Comparison of ENCODE assay signal across 7 mouse cellular contexts in the genomic region with DNA sequence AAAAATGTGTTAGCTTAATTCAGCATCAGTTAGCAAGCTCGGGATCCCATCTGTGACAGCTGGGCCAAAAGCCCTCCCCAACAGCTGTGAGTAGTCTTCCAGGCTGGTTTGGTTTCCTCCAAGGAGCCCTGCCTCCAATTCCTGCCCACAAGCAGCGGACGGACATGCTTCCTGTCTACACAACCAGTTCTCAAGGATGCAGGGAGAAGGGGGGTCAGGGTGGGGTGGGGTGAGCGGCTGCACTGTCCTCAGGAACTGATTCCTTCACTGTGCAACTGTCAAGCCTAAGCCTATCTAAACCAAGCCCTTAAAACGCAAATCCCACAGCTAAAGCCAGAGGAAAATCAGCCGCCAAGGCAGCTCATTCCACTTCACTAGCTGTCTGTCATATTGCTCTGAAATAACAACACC. TPM values are rescaled to one million over a fixed set of nuclear protein-coding genes. Genes with fewer than 3 reads are reported as not detected.
DNase-seq lines count a peak whose midpoint lies in the region; ATAC-seq and TF ChIP-seq lines count a peak whose summit lies in the region.

No protein-coding gene starts in this region.

- H3K9ac ChIP-seq in hindbrain, postnatal 0 days (replicated peaks; ENCODE audit: low read length), result peak overlapping the region; percentile 97

- H3K4me3 ChIP-seq in hindbrain, postnatal 0 days (ENCODE audit: low read length), result peak overlapping the region; percentile 96
- H3K4me3 ChIP-seq in left cerebral cortex, adult 2 months, result peak overlapping the region; percentile 92

- H3K36me3 ChIP-seq in hindbrain, postnatal 0 days (ENCODE audit: insufficient read depth, low read length), result no peaks in the 10 kb centered on the region

- no peak for TF ChIP-seq CTCF in hindbrain, postnatal 0 days (IDR thresholded peaks at IDR 0.05; ENCODE audit: low read depth)
- TF ChIP-seq CTCF in left cerebral cortex, adult 2 months (IDR thresholded peaks at IDR 0.05), result no peak

- no peak for ATAC-seq in hindbrain, postnatal 0 days

- peak overlapping the region; percentile 85 for H3K4me2 ChIP-seq in hindbrain, postnatal 0 days (ENCODE audit: low read depth, low read length)

- H3K27ac ChIP-seq in hindbrain, postnatal 0 days, result peak overlapping the region; percentile 93
- H3K27ac ChIP-seq in left cerebral cortex, adult 2 months, result peak overlapping the region; percentile 97

- no peaks in the 10 kb centered on the region for H3K27me3 ChIP-seq in hindbrain, postnatal 0 days (ENCODE audit: insufficient read depth, low read length)

- intact Hi-C loops in left cerebral cortex, adult 2 months (cut with DNase I), result loop anchor here (2.0 to 5.0 kb wide), 4 partner anchors 64 to 168 kb away; partner anchors contain the start of genes Farp2 and Ing5

- no peaks in the 10 kb centered on the region for H3K9me3 ChIP-seq in hindbrain, postnatal 0 days (ENCODE audit: low read length)

- peak; percentile 35 for DNase-seq in Muller cell, postnatal 12 days (ENCODE audit: inconsistent ontology term)
- DNase-seq in cerebellum, adult 9-10 months, result peak; percentile 49
- peak; percentile 32 for DNase-seq in gastrocnemius, adult 18-20 months (ENCODE audit: low spot score)
- peak; percentile 49 for DNase-seq in hindbrain, postnatal 0 days (ENCODE audit: low spot score)
- DNase-seq in left cerebral cortex, adult 2 months (ENCODE audit: extremely low spot score in 1 of 2, low spot score in 2 of 2), result peak; percentile 39 to 49
- peak; percentile 77 for DNase-seq in lung, postnatal 36 days
- peak; percentile 56 to 59 for DNase-seq in right cerebral cortex, postnatal 36 days (ENCODE audit: low spot score in 2 of 2)

- H3K4me1 ChIP-seq in hindbrain, postnatal 0 days (ENCODE audit: insufficient read depth, low read length), result peaks cover 13% of the 10 kb centered on the region

- WGBS in hindbrain, postnatal 0 days, result 4% methylated on average over 6 of the region's 6 CpGs

RNA-seq across cellular contexts. Expression of gene Stk25, which starts 24.0 kb away (rescaled TPM):
- total RNA-seq in gastrocnemius, adult 18-20 months (2021), result 10 to 100 TPM; 80.8 to 91.4 TPM
- total RNA-seq in hindbrain, postnatal 0 days (2014; rRNA removed), result 261 and 340 TPM in 2 replicates
- 309 and 328 TPM in 2 replicates for polyA plus RNA-seq in hindbrain, postnatal 0 days (2015; fragmentation: Nextera tagmentation; extraction: Ambion mirVana)
- total RNA-seq in left cerebral cortex, adult 2 months (2021), result 100 to 1,000 TPM; 360 to 388 TPM

RNA-seq across cellular contexts. Expression of gene Bok, which starts 51.0 kb away (rescaled TPM):
- 1 to 10 TPM in 1 of 2 experiments, under 1 TPM in 1; 0.95 to 1.2 TPM for total RNA-seq in gastrocnemius, adult 18-20 months (2021)
- 133 and 136 TPM in 2 replicates for total RNA-seq in hindbrain, postnatal 0 days (2014; rRNA removed)
- 97.6 and 103 TPM in 2 replicates for polyA plus RNA-seq in hindbrain, postnatal 0 days (2015; fragmentation: Nextera tagmentation; extraction: Ambion mirVana)
- 10 to 100 TPM; 33.2 to 35.8 TPM for total RNA-seq in left cerebral cortex, adult 2 months (2021)

Comparison
In these comparisons a context has a peak if more than half of its experiments do, and no peak if none do; other contexts are left out.
1. RNA of gene Bok, which starts 51.0 kb away (total RNA-seq): 133 to 136 TPM in hindbrain, postnatal 0 days and 33.2 to 35.8 TPM in left cerebral cortex, adult 2 months; 0.95 to 1.2 TPM in gastrocnemius, adult 18-20 months; every median in the first group is over 10 times any median in the second.
2. Peak in every context shown above with its lines, with median percentiles within 50 percentile points of each other: DNase-seq.